Mouse (Mus musculus) midbrain, postnatal 0 days (tissue): Measurements from ENCODE around the gene Pyroxd1. TPM values are rescaled to one million over a fixed set of nuclear protein-coding genes. Genes with fewer than 3 reads are reported as not detected.

Source experiments
- ATAC-seq: fragments of 200-750 bp; cut with Nextera tagmentation; 2 replicates; pipeline ENCODE4 v1.8.0; 2017; ENCODE audit warnings: moderate number of reproducible peaks, mild to moderate bottlenecking, moderate TSS enrichment, moderate library complexity; ENCODE audit not compliant: low FRiP score
- DNase-seq: peaks from one replicate; pipeline ENCODE4 v3.0.0-alpha.2; 2015; ENCODE audit warnings: low spot score
- H3K27ac ChIP-seq: fragments of 300-500 bp; sonication (generic); 2 replicates; pipeline ENCODE4 v1.5.1; 2014; ENCODE audit warnings: low read depth, mild to moderate bottlenecking, low read length, mixed read lengths
- H3K27me3 ChIP-seq: fragments of 300-500 bp; sonication (generic); 2 replicates; pipeline ENCODE4 v1.6.1; 2014; ENCODE audit warnings: low read length, control low read depth, mixed read lengths; ENCODE audit not compliant: insufficient read depth
- H3K36me3 ChIP-seq: fragments of 300-500 bp; sonication (generic); 2 replicates; pipeline ENCODE4 v1.6.1; 2014; ENCODE audit warnings: low read length, control low read depth, mixed read lengths; ENCODE audit not compliant: insufficient read depth
- H3K4me1 ChIP-seq: fragments of 300-500 bp; sonication (generic); 2 replicates; pipeline ENCODE4 v1.6.1; 2014; ENCODE audit warnings: mild to moderate bottlenecking, control low read depth, antibody characterized with exemption, low read length, mixed read lengths; ENCODE audit not compliant: insufficient read depth
- H3K4me2 ChIP-seq: fragments of 300-500 bp; sonication (generic); 2 replicates; pipeline ENCODE4 v1.6.1; 2014; ENCODE audit warnings: low read depth, mild to moderate bottlenecking, low read length, mixed read lengths; ENCODE audit not compliant: poor library complexity, severe bottlenecking
- H3K4me3 ChIP-seq: fragments of 300-500 bp; sonication (generic); 2 replicates; pipeline ENCODE4 v1.5.1; 2014; ENCODE audit warnings: low read depth, mild to moderate bottlenecking, low read length, moderate library complexity
- H3K9ac ChIP-seq: fragments of 300-500 bp; sonication (generic); replicated peaks from 2 replicates; pipeline ENCODE4 v1.6.1; 2014; ENCODE audit warnings: mild to moderate bottlenecking, low read length, moderate library complexity, mixed read lengths; ENCODE audit not compliant: poor library complexity, severe bottlenecking
- H3K9me3 ChIP-seq: fragments of 300-500 bp; sonication (generic); 2 replicates; pipeline ENCODE4 v1.6.1; 2016; ENCODE audit warnings: low read length, control low read depth
- CTCF ChIP-seq: IDR thresholded peaks from 2 replicates; pipeline ENCODE4 v1.5.1; 2016; ENCODE audit warnings: antibody characterized with exemption, mild to moderate bottlenecking
- WGBS: fragments of 180-500 bp; shearing (Covaris S2); extraction: QIAGEN DNeasy Blood & Tissue Kit; methylation state at CpG from one replicate; pipeline ENCODE4 v1.1.7; 2014; 5-methylcytosine and 5-hydroxymethylcytosine counted together
- polyA plus RNA-seq: library from polyadenylated mRNA; unstranded; fragments of >200 nt; fragmentation: Nextera tagmentation; extraction: Ambion mirVana; gene quantifications from 2 replicates; pipeline ENCODE4 v1.2.1, GENCODE M21; 2015
- total RNA-seq: library from RNA; depleted of rRNA; stranded (reverse); fragments of >200 nt; gene quantifications from 2 replicates; pipeline ENCODE4 v1.2.3, GENCODE M21; 2014; rRNA removed

Pyroxd1 gene
- total RNA-seq = 13.5 and 17.7 TPM in 2 replicates
- 18.2 and 20.3 TPM in 2 replicates for polyA plus RNA-seq

DNA sequence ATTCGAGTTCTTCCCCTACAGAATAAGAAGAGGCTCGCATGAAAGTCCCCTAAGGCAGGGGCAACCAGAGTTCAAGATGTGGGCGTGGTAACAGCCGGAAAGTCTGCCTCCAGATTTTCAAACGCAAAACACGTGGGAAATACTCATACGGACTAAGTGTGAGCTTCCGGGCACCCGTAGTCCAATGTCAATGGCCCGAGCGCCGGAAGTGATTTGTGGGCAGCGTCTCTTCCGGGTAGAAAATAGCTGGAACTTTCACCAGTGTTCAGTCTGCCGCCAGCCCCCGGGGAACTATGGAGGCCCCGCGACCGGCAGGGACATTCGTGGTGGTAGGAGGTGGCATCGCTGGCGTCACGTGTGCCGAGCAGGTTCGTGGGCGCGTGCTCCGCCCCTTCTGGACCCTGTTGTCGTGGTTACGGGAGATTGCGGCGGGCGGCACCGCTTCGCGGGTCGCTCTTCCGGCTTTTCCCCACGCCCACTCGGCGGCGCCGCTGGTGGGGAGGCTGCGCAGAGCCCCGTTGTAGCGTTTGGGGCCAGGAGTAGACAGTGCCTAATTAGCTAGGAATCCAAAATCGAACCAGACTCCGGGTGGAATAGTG lies at the start of gene Pyroxd1:
Gene Pyroxd1, plus strand, starts transcription at position 215 of the 599 bp plus-strand sequence.
- no peaks in the 10 kb centered on the region for H3K9me3 ChIP-seq
- under 1% methylated on average over 48 of the region's 48 CpGs for WGBS
- H3K27ac ChIP-seq = peak within 1 kb of the TSS; percentile 60
- H3K4me2 ChIP-seq = peak within 1 kb of the TSS; percentile 54
- H3K4me1 ChIP-seq = no peaks in the 10 kb centered on the region
- H3K36me3 ChIP-seq = peaks cover 14% of the 10 kb centered on the region; the same call in 1 of the 2 replicates
- peak within 1 kb of the TSS; percentile 45 for H3K9ac ChIP-seq
- H3K27me3 ChIP-seq = no peaks in the 10 kb centered on the region
- peak within 1 kb of the TSS; percentile 45 for H3K4me3 ChIP-seq
- DNase-seq = peak; percentile 97
- peak; percentile 38 for TF ChIP-seq CTCF
- peak; percentile 91 for ATAC-seq

DNA sequence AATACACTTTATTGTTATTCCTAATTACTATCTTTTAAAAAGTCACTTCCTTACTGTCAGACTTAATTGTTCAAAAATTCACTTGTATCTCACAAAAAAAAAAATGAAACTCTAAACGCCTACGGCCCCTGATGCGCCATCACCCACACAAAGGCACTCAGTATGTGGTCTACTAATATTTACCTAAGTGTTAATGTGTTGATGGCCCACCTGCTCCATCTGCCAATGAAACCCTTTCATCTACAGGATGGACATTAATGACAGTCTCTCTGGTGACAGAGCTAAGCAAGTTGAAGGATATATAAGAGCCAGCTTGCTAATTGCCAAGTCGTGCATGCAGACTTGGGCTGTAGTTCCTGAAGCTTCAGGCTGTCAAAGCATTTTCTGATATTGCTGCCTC lies 47.4 kb upstream of the Pyroxd1 start, which contains the start of gene Iapp:
Gene Iapp, plus strand, starts transcription at position 326 of the 400 bp plus-strand sequence.
- no peaks in the 10 kb centered on the region for H3K27me3 ChIP-seq

DNA sequence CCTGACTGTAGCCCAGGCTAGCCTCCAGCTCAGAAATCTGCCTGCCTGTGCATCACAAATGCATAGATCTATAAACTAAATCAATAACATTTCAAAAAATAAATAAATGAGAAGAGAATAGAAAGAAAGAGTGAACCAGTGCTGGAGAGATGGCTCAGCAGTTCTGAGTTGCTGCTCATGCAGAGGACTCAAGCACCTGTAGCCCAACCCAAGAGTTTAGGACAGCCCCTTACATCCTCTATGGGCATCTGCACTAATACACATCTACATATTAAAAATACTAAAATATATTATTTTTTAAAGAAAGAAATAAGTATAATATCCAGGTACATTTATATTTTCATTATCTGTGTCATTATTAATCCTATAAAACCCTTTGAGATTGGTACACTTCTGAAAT lies 40.4 kb upstream of the Pyroxd1 start:
- Histone ChIP-seq H3K36me3 (no peaks in the 10 kb centered on the region), H3K9me3 (no peaks in the 10 kb centered on the region), H3K4me1 (no peaks in the 10 kb centered on the region), H3K4me2 (no peak overlapping the region), H3K9ac (no peak overlapping the region), H3K27ac (no peak overlapping the region), H3K27me3 (no peaks in the 10 kb centered on the region), H3K4me3 (no peak overlapping the region)
- no peak for TF ChIP-seq CTCF
- no peak for DNase-seq
- ATAC-seq = no peak

More for the DNA sequence above, 47.4 kb upstream of the Pyroxd1 start, which contains the start of gene Iapp:
- DNase-seq (no peak), ATAC-seq (no peak)
- H3K4me2 ChIP-seq = no peak within 1 kb of the TSS
- no peak within 1 kb of the TSS for H3K27ac ChIP-seq
- H3K36me3 ChIP-seq = no peaks in the 10 kb centered on the region
- TF ChIP-seq CTCF = no peak
- no peaks in the 10 kb centered on the region for H3K4me1 ChIP-seq
- WGBS = 71% methylated on average over 4 of the region's 4 CpGs
- no peak within 1 kb of the TSS for H3K9ac ChIP-seq
- H3K4me3 ChIP-seq = no peak within 1 kb of the TSS
- no peaks in the 10 kb centered on the region for H3K9me3 ChIP-seq

GRCm38 (mm10) chr6:142314285-142314684 lies 31.2 kb upstream of the Pyroxd1 start:
- DNase-seq = no peak
- H3K27me3 ChIP-seq = no peaks in the 10 kb centered on the region
- no peak for TF ChIP-seq CTCF
- 85% methylated on average over 5 of the region's 5 CpGs for WGBS
- no peak overlapping the region for H3K4me3 ChIP-seq
- ATAC-seq = no peak
- no peaks in the 10 kb centered on the region for H3K36me3 ChIP-seq
- no peaks in the 10 kb centered on the region for H3K9me3 ChIP-seq
- no peak overlapping the region for H3K27ac ChIP-seq
- no peak overlapping the region for H3K9ac ChIP-seq
- H3K4me2 ChIP-seq = no peak overlapping the region
- H3K4me1 ChIP-seq = no peaks in the 10 kb centered on the region

DNA sequence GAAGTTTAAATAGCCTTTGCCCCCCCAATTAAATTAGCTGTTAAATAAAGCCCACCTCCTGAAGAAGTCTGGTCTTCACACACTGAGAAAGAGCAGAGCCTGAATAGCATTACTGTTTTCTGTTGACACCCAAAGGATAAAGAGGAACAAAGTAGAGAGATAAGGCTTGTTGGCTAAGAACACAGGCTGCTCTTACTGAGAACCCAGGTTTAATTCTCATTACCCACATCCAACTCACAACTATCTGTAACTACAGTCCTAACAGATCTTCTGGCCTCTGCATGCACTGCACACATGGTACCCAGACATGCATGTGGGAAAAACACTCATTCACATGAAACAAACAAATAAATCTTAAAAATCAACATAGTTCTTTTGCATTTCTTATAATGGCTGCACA lies 28.3 kb upstream of the Pyroxd1 start:
- no peak for TF ChIP-seq CTCF
- Histone ChIP-seq H3K9me3 (no peaks in the 10 kb centered on the region), H3K4me2 (no peak overlapping the region), H3K36me3 (no peaks in the 10 kb centered on the region), H3K4me3 (no peak overlapping the region), H3K9ac (no peak overlapping the region), H3K27ac (no peak overlapping the region), H3K27me3 (no peaks in the 10 kb centered on the region), H3K4me1 (no peaks in the 10 kb centered on the region)
- no peak for ATAC-seq
- DNase-seq = no peak

GRCm38 (mm10) chr6:142322881-142323280 lies 22.6 kb upstream of the Pyroxd1 start, which contains the start of gene Slco1a5:
TSS of gene Slco1a5 (minus strand) at chr6:142322981.
- no peak for ATAC-seq
- no peak within 1 kb of the TSS for H3K4me3 ChIP-seq
- no peaks in the 10 kb centered on the region for H3K9me3 ChIP-seq
- H3K4me2 ChIP-seq = no peak within 1 kb of the TSS
- no peak within 1 kb of the TSS for H3K27ac ChIP-seq
- no peaks in the 10 kb centered on the region for H3K27me3 ChIP-seq
- no peak for DNase-seq
- no peaks in the 10 kb centered on the region for H3K4me1 ChIP-seq
- H3K9ac ChIP-seq = no peak within 1 kb of the TSS
- no peaks in the 10 kb centered on the region for H3K36me3 ChIP-seq
- TF ChIP-seq CTCF = no peak
- 6% methylated on average over 4 of the region's 4 CpGs for WGBS
